Mouse (Mus musculus) hindbrain, embryonic 12.5 days (tissue): Measurements from ENCODE around the gene Rnpc3. TPM values are rescaled to one million over a fixed set of nuclear protein-coding genes. Genes with fewer than 3 reads are reported as not detected.

Source experiments
- polyA plus RNA-seq: library from polyadenylated mRNA; unstranded; fragments of >200 nt; fragmentation: Nextera tagmentation; extraction: Ambion mirVana; gene quantifications from 2 replicates; pipeline ENCODE4 v1.2.1, GENCODE M21; 2016

Rnpc3 gene
- polyA plus RNA-seq, 1 experiment from 2014 or later: 52.5 TPM

Other genes with a start within 250 kb of the Rnpc3 start
- not detected in 2 replicates for gene Amy2a1, start 97.7 kb downstream of the Rnpc3 start, polyA plus RNA-seq
- gene Amy1, start 23.4 kb downstream of the Rnpc3 start, polyA plus RNA-seq: 4.8 and 8.0 TPM in 2 replicates